Mouse (Mus musculus) spleen, adult 2 months (tissue): ENCODE results near the gene Pid1. TPM values are rescaled to one million over a fixed set of nuclear protein-coding genes. Genes with fewer than 3 reads are reported as not detected.

Experiments
- DNase-seq, 2 experiments: peaks; one replicate each; pipeline versions ENCODE4 v3.0.0 to v3.0.0-alpha.2; 2012 to 2021; ENCODE audit warnings: low spot score in 2 of 2, low read depth in 1 of 2
- H3K27ac ChIP-seq: fragments of 200-500 bp; 2 replicates; pipeline ENCODE4 v1.5.1; 2012; ENCODE audit warnings: low read length, inconsistent platforms; ENCODE audit not compliant: insufficient read depth
- H3K27me3 ChIP-seq: fragments of 200-500 bp; 2 replicates; pipeline ENCODE4 v1.6.1; 2012; ENCODE audit warnings: mild to moderate bottlenecking, moderate library complexity, low read length, inconsistent platforms; ENCODE audit not compliant: control insufficient read depth, insufficient read depth
- H3K36me3 ChIP-seq: fragments of 200-500 bp; 2 replicates; pipeline ENCODE4 v1.6.1; 2012; ENCODE audit warnings: mild to moderate bottlenecking, low read length, inconsistent platforms; ENCODE audit not compliant: control insufficient read depth, insufficient read depth
- H3K4me1 ChIP-seq: fragments of 200-500 bp; 2 replicates; pipeline ENCODE4 v1.6.1; 2011; ENCODE audit warnings: inconsistent platforms; ENCODE audit not compliant: control insufficient read depth, insufficient read depth, insufficient read length
- H3K4me3 ChIP-seq: fragments of 200-500 bp; 2 replicates; pipeline ENCODE4 v1.5.1; 2011; ENCODE audit warnings: mild to moderate bottlenecking, inconsistent platforms; ENCODE audit not compliant: insufficient read depth, insufficient read length; ENCODE audit errors: extremely low read depth
- CTCF ChIP-seq: fragments of 200-500 bp; IDR thresholded peaks from 2 replicates; pipeline ENCODE4 v1.5.1; 2011; ENCODE audit warnings: mild to moderate bottlenecking, inconsistent platforms; ENCODE audit not compliant: insufficient read depth, insufficient read length, insufficient replicate concordance; ENCODE audit errors: extremely low read depth
- POLR2A ChIP-seq: fragments of 200-500 bp; IDR thresholded peaks from 2 replicates; pipeline ENCODE4 v1.6.1; 2011; ENCODE audit warnings: low read depth, low read length, inconsistent platforms
- WGBS: fragments of 180-500 bp; shearing (Covaris S2); methylation state at CpG from one replicate; pipeline ENCODE4 v1.1.7; 2018; 5-methylcytosine and 5-hydroxymethylcytosine counted together
- polyA plus RNA-seq: library from polyadenylated mRNA; depleted of rRNA; stranded (reverse); fragments of >200 nt; gene quantifications from 2 replicates; pipeline ENCODE4 v1.2.3, GENCODE M21; 2012; rRNA removed

The Pid1 gene
- polyA plus RNA-seq = 8.1 and 8.4 TPM in 2 replicates

DNA sequence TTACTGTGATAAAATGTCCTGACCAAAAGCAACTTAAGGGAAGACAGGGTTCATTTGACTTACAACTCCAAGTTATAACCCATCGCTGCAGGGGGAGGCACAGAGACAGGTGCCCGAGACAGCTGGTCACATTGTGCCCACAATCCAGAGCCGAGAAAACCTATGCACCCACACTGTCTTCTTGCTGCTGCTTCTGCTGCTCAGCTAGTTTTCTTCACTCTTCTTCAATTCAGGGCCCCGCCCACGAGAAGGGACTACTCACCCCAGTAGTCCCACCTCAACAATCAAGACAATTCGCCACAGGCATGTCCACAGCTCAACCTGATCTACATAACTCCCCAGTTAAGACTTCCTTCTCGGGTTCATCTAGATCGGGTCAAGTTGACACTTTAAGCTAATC is at the start of gene Pid1:
TSS of gene Pid1 (minus strand) at position 214 of the 400 bp plus-strand sequence.
- TF ChIP-seq CTCF (no peak), POLR2A (no peak)
- DNase-seq = no peak
- Histone ChIP-seq H3K27ac (no peak within 1 kb of the TSS), H3K27me3 (no peaks in the 10 kb centered on the region), H3K4me3 (no peak within 1 kb of the TSS), H3K4me1 (no peaks in the 10 kb centered on the region), H3K36me3 (no peaks in the 10 kb centered on the region)
- WGBS = 79% methylated on average over 8 of the region's 8 CpGs

GRCm38 (mm10) chr1:84409514-84409913 is 45.5 kb upstream of the Pid1 start:
- TF ChIP-seq CTCF (no peak), POLR2A (no peak)
- peaks cover 2% of the 10 kb centered on the region; the same call in 1 of the 2 replicates for H3K4me1 ChIP-seq
- H3K27me3 ChIP-seq = no peaks in the 10 kb centered on the region
- H3K36me3 ChIP-seq = no peaks in the 10 kb centered on the region
- H3K27ac ChIP-seq = no peak overlapping the region
- WGBS = 83% methylated on average over 2 of the region's 2 CpGs
- no peak overlapping the region for H3K4me3 ChIP-seq
- no peak for DNase-seq

- Histone ChIP-seq H3K36me3 (no peaks in the 10 kb centered on the region), H3K27ac (no peak overlapping the region), H3K27me3 (no peaks in the 10 kb centered on the region), H3K4me1 (peaks cover 2% of the 10 kb centered on the region; the same call in 1 of the 2 replicates), H3K4me3 (no peak overlapping the region)
- TF ChIP-seq POLR2A (no peak), CTCF (no peak)
- 88% methylated on average over 2 of the region's 2 CpGs for WGBS
- DNase-seq = no peak
Measured at GRCm38 (mm10) chr1:84408873-84409272, 44.9 kb upstream of the Pid1 start.

DNA sequence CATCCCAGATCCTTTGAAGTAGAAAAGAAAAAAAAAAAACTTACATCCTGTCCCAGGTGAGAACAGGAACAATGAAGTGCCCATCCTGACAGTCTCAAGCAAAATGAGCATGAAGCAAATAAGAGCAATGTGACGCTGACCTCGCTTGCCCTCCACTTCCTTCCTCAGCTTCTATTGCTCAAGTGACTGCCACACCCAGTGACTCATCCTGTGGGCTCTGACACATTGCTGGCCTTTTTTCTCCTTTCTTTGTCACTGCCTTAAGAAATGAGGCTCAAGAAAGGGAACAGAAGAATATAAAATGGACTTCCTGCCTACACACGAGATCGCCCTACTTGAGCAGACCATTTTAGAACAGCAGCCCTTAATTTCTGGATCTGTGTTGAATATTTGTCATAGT is 42.9 kb upstream of the Pid1 start:
- DNase-seq = peak in 1 of 2 experiments; percentile 22
- Histone ChIP-seq H3K27me3 (no peaks in the 10 kb centered on the region), H3K4me3 (no peak overlapping the region), H3K4me1 (peaks cover 2% of the 10 kb centered on the region; the same call in 1 of the 2 replicates), H3K36me3 (no peaks in the 10 kb centered on the region), H3K27ac (no peak overlapping the region)
- 25% methylated on average over 4 of the region's 4 CpGs for WGBS
- TF ChIP-seq POLR2A = no peak
- no peak for TF ChIP-seq CTCF

- DNase-seq = no peak
- Histone ChIP-seq H3K4me1 (peaks cover 2% of the 10 kb centered on the region; the same call in 1 of the 2 replicates), H3K4me3 (no peak overlapping the region), H3K36me3 (no peaks in the 10 kb centered on the region), H3K27ac (no peak overlapping the region), H3K27me3 (no peaks in the 10 kb centered on the region)
- TF ChIP-seq CTCF (no peak), POLR2A (no peak)
- 85% methylated on average over 5 of the region's 5 CpGs for WGBS
Measured at GRCm38 (mm10) chr1:84405551-84406290, 41.7 kb upstream of the Pid1 start.

GRCm38 (mm10) chr1:84404880-84405279 is 40.9 kb upstream of the Pid1 start:
- TF ChIP-seq POLR2A = no peak
- no peak for TF ChIP-seq CTCF
- H3K27me3 ChIP-seq = no peaks in the 10 kb centered on the region
- H3K27ac ChIP-seq = no peak overlapping the region
- peaks cover 2% of the 10 kb centered on the region; the same call in 1 of the 2 replicates for H3K4me1 ChIP-seq
- no peak overlapping the region for H3K4me3 ChIP-seq
- no peaks in the 10 kb centered on the region for H3K36me3 ChIP-seq
- WGBS = 70% methylated on average over 12 of the region's 12 CpGs
- DNase-seq = no peak

GRCm38 (mm10) chr1:84402154-84402553 is 38.2 kb upstream of the Pid1 start:
- 70% methylated on average over 1 of the region's 1 CpGs for WGBS
- peaks cover under 1% of the 10 kb centered on the region; the same call in 1 of the 2 replicates for H3K4me1 ChIP-seq
- no peak overlapping the region for H3K4me3 ChIP-seq
- H3K27me3 ChIP-seq = no peaks in the 10 kb centered on the region
- no peak for TF ChIP-seq CTCF
- no peak for TF ChIP-seq POLR2A
- no peak overlapping the region for H3K27ac ChIP-seq
- no peak for DNase-seq
- H3K36me3 ChIP-seq = no peaks in the 10 kb centered on the region
